Mouse (Mus musculus) small intestine, adult 10 weeks (tissue): ENCODE results near the gene Tradd. TPM values are rescaled to one million over a fixed set of nuclear protein-coding genes. Genes with fewer than 3 reads are reported as not detected.

Experiments
- polyA plus RNA-seq: library from polyadenylated mRNA; stranded (reverse); fragments of 350-450 nt; fragmentation: Illumina TruSeq; extraction: RNeasy Lipid Tissue Mini Kit (QIAGEN cat#74804); gene quantifications from one replicate; pipeline ENCODE4 v1.2.3, GENCODE M21; 2014; ENCODE audit warnings: low replicate concordance

Tradd gene
- 2.2 TPM for polyA plus RNA-seq

DNA sequence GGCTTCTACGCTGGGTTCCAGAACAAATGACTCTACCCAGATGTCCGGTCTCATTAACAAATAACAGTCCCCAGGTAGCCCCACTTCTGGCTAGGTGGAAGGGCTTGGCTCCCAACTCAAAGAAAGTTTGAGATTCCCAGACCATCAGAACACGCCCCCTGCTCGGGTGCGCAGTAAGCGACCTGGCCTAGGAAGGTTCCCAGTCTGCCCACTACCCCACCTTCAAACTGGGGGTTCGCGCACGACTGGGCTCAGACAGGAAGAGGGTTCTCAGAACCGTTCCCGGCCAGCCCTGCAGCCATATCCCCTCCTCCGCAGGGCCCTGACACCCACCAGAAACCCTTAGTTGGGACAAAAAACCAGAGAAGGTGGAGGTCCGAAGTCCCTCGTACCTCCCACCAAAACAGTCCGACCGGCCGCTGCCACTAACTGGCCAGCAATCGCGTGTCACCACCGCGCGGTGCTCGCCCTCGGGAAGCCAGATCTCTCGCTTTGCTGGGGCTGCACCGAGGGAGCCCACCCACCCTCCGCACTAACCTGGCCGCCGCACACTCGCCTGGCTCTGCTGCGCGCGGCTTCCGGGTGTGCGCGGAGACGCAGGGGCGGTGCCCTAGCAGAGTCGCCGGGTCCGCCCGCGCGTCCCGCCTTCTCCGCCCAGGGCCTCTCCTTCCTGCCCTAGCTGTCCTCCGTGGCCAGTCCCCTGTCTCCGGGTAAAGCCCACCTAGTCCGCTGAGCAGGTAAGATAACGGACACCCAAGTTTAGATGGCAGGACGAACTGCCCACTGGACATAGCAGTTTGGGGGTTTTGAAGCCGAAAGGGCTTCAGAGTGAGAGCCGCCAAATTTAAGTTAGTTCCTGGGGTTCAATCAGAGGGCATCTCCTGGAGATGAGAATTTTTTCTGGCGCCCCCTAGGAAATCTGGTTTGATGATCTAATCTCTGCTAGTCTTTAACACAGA, at the start of gene Tradd, which contains the start of gene Fbxl8:
Gene Tradd, minus strand, starts transcription at position 586 of the 959 bp plus-strand sequence.
Gene Fbxl8, plus strand, starts transcription at position 625 of the 959 bp plus-strand sequence.

DNA sequence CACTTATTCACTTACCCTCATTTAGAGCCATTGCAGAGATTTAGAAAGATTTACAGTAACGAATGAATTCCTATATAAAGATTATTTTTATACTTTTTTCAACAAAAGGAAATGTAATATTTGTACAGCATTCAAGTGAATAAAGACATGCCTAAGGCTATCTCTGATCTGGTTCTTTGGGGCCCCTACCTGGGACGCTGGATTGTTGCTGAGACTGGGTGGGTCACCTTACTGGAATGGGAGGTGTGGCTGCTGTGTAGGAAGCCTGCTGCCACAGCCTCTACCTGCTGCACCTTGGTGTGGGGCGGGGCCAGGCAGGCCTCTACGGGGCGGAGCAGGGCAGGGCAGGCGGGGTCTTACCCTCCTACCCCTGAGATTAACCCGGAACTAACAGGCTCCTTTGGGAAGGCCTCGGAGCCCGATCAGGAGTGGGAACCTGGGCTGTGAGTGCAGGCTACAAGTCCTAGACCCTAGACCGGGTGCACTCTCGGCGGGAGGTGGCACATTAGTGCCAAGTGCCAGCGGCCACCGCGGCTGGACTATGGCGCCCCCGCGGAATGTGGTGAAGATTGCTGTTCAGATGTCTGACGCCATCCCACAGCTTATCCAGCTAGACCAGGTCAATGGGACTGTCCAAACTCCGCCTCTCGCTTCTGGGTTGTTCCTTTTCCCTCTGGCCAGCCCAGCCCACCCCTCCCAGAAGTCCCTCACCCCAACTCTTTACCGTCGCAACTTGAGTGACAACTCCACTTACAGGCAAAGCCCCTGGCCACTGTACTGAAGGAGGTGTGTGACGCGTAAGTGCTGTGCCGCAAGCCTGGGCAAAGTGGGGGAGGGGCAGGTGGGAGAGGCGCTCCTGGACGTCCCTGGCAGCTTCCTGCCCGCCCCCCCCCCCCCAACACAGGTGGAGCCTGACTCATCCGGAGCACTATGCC, 41.1 kb upstream of the Tradd start, which contains the start of gene Elmo3:
Gene Elmo3, plus strand, starts transcription at position 391 of the 935 bp plus-strand sequence.

DNA sequence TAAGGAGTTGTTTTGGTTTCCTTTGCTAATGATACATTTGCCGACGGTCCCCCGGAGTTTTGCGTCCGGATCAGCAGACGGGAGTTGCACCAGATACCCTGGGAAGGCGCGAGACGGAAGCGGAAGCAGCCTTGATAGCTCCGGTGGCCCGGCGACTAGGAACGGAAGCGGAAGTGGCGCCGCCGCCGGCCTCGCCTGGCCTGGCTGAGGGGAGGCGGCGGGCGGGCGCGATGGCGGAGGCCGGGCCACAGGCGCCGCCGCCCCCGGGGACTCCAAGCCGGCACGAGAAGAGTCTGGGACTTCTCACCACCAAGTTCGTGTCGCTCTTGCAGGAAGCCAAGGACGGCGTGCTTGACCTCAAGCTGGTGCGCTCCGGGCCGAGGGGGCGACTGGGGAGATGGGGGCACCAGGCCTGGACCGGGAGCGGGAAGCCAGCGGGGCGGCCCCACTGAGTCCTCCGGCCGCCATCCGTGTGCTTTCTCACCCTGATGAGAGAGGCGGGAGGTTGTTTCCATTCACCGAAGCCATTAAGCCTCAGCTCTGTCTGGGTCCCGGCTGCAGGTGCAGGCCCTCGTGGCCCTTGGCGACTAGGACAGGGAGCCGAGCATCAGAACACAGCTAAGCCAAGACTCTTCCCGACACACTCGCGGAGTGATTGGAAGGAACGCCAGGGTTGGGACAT, 33.2 kb upstream of the Tradd start, which contains the start of gene E2f4:
Gene E2f4, plus strand, starts transcription at position 153 of the 682 bp plus-strand sequence.

GRCm38 (mm10) chr8:105295895-105296573, 31.6 kb upstream of the Tradd start, which contains the start of gene Exoc3l:
Gene Exoc3l, minus strand, starts transcription at chr8:105296101.

GRCm38 (mm10) chr8:105289805-105290460, 25.5 kb upstream of the Tradd start, which contains the start of gene 4931428F04Rik:
Gene 4931428F04Rik, minus strand, starts transcription at chr8:105289864.

GRCm38 (mm10) chr8:105275840-105276239, 11.4 kb upstream of the Tradd start, which contains the start of gene Nol3:
Gene Nol3, plus strand, starts transcription at chr8:105276140.

GRCm38 (mm10) chr8:105269461-105269947, 5.1 kb upstream of the Tradd start, which contains the start of gene Hsf4:
Gene Hsf4, plus strand, starts transcription at chr8:105269801.

GRCm38 (mm10) chr8:105254966-105255350, 9.5 kb downstream of the Tradd start, which contains the start of gene B3gnt9:
Gene B3gnt9, minus strand, starts transcription at chr8:105255153.

DNA sequence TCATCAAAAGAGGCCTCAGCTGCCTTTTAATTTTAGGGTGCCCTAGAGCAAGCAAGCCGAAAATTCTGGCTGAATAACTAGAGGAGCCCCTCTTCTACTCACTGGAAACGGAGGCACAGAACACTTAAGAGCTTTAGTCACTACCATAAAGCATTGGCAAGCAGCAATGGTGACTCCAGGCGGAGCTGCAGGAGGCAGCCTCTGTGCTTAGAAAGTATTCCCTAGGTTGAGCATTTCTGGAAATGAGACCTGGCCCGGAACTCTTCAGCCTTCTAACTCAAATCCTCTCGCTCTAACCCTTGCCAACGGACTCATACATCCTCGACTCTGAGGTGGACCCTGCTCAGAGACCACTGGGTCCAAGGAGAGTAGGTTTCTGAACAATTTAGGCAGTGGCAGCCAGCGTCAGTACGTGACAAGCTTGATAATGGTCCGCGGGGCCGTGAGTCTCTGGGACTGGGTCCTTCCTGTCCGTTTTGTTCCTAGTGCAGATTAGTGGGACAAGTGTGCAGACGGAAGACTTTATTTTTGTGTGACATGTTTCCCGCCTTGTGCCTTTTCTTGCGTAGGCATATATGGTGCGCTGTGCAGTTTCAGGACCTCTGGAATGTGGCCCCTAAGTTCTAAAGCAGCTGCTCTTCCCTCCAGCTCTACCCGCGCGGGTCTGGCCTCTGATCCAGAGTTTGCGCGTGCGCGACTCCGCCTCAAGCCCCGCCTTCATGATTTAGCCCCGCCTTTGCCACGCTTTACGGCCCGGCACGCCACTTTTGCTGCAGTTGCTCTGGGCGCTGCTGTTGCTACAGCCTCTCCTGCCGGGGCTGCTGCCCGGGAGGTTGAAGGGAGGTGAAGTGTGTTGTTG, 39.8 kb downstream of the Tradd start, which contains the start of gene D230025D16Rik:
Gene D230025D16Rik, plus strand, starts transcription at position 733 of the 859 bp plus-strand sequence.

Other genes starting within 250 kb of the Tradd start
- gene Ces3a, start 216.0 kb downstream of the Tradd start, polyA plus RNA-seq: 3.9 TPM
- not detected for gene Ces3b, start 180.9 kb downstream of the Tradd start, polyA plus RNA-seq
- gene Ces4a, start 132.8 kb downstream of the Tradd start, polyA plus RNA-seq: not detected
- gene Cbfb, start 93.9 kb downstream of the Tradd start, polyA plus RNA-seq: 98.9 TPM
- gene D230025D16Rik, start 39.5 kb downstream of the Tradd start, polyA plus RNA-seq: 25.7 TPM
- 1.2 TPM for gene B3gnt9, start 9.5 kb downstream of the Tradd start, polyA plus RNA-seq
- not detected for gene Fbxl8, start within 50 bp of the Tradd start, polyA plus RNA-seq
- not detected for gene Hsf4, start 5.2 kb upstream of the Tradd start, polyA plus RNA-seq
- gene Nol3, start 11.5 kb upstream of the Tradd start, polyA plus RNA-seq: 0.11 TPM
- gene 4931428F04Rik, start 25.3 kb upstream of the Tradd start, polyA plus RNA-seq: not detected
- not detected for gene Exoc3l, start 31.5 kb upstream of the Tradd start, polyA plus RNA-seq
- 6.3 TPM for gene E2f4, start 33.1 kb upstream of the Tradd start, polyA plus RNA-seq
- 3.3 TPM for gene Elmo3, start 41.0 kb upstream of the Tradd start, polyA plus RNA-seq
- gene Lrrc29, start 61.7 kb upstream of the Tradd start, polyA plus RNA-seq: 0.19 TPM
- gene Tmem208, start 61.7 kb upstream of the Tradd start, polyA plus RNA-seq: 9.5 TPM
- 0.11 TPM for gene Fhod1, start 83.3 kb upstream of the Tradd start, polyA plus RNA-seq
- gene Slc9a5, start 84.2 kb upstream of the Tradd start, polyA plus RNA-seq: not detected
- not detected for gene Plekhg4, start 108.7 kb upstream of the Tradd start, polyA plus RNA-seq
- gene Kctd19, start 148.9 kb upstream of the Tradd start, polyA plus RNA-seq: not detected
- not detected for gene Lrrc36, start 149.0 kb upstream of the Tradd start, polyA plus RNA-seq
- not detected for gene Tppp3, start 206.9 kb upstream of the Tradd start, polyA plus RNA-seq
- 0.45 TPM for gene Zdhhc1, start 232.3 kb upstream of the Tradd start, polyA plus RNA-seq